9 mouse cellular contexts compared by ENCODE assay signal in the genomic region with DNA sequence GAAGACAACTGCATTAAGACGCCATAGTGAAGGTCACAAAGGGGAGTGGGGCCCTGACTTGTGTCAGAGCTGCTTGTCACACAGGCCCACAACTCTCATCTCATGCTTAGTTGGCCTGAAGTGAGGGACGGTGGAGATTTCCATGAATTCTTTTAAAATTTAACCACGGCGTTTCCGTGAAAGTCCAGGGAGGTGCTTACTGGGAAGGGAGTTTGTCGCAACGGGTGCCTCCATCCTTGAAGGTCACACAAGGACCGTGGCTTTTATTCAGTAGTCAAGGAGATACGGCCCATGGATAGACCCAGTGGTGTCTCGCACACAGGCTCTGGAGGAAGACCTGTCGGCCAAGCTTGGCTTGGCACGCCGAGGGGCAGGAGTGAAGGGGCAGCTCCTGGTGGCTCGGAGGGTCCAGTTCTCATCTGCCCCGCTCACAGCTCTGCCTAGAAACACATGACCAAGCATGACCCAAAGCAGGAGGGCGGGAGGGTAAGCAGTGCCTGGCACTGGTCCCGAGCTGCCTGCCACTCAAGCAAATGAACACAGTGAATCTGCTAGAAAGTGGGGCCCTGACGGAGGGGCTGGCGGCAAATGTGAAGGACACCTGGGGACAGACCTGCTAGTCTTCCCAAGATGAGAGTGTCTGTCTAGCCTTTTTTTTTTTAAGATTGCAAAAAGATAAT.
DNase-seq lines count a peak whose midpoint lies in the region; ATAC-seq and TF ChIP-seq lines count a peak whose summit lies in the region.
"Had no signal": no experiment of that assay in that cellular context is flagged by ENCODE, and none has a peak within 500 bp of the region (broad histone marks: within the 10 kb centered on the region; RNA-seq: fewer than 3 reads in every experiment).

No protein-coding gene starts in this region.

- H3K27ac ChIP-seq in intestine, postnatal 0 days (ENCODE audit: low read depth, low read length) = no peak overlapping the region
- H3K27ac ChIP-seq in intestine, embryonic 15.5 days = no peak overlapping the region
- H3K27ac ChIP-seq in brown adipose tissue, adult 24 weeks (replicated peaks; ENCODE audit: low read depth, low read length) = peak overlapping the region; percentile 42; the same call in 1 of the 2 replicates
- peak overlapping the region; percentile 65 for H3K27ac ChIP-seq in heart, embryonic 13.5 days (replicated peaks)

- no peak for ATAC-seq in intestine, postnatal 0 days
- ATAC-seq in intestine, embryonic 15.5 days = no peak
- ATAC-seq in heart, embryonic 13.5 days (ENCODE audit: extremely low read depth, insufficient number of reproducible peaks, low FRiP score, low TSS enrichment) = no peak
- ATAC-seq in megakaryocyte-erythroid progenitor cell, adult 5-6 weeks (replicated peaks; ENCODE audit: low FRiP score, low TSS enrichment, poor library complexity, severe bottlenecking) = no peak

- no peak overlapping the region for H3K9ac ChIP-seq in intestine, postnatal 0 days (ENCODE audit: low read depth, low read length)
- no peak overlapping the region for H3K9ac ChIP-seq in intestine, embryonic 15.5 days
- H3K9ac ChIP-seq in heart, embryonic 13.5 days = peak overlapping the region; percentile 56

- H3K4me2 ChIP-seq in intestine, postnatal 0 days (replicated peaks; ENCODE audit: low read depth) = peak overlapping the region; percentile 32
- H3K4me2 ChIP-seq in intestine, embryonic 15.5 days (replicated peaks) = no peak overlapping the region
- 0 out of 2 replicates have a peak overlapping the region, but pooled peaks have one; percentile 11 for H3K4me2 ChIP-seq in heart, embryonic 13.5 days

- 54% methylated on average over 19 of the region's 19 CpGs for WGBS in intestine, postnatal 0 days
- WGBS in intestine, embryonic 15.5 days = 67% methylated on average over 19 of the region's 19 CpGs
- WGBS in heart, embryonic 13.5 days = 64% methylated on average over 19 of the region's 19 CpGs

- peak; percentile 89 for DNase-seq in kidney, postnatal 14 days
- DNase-seq in cerebellum, adult 18-20 months = no peak
- DNase-seq: layer of hippocampus, postnatal 36 days had no signal

- no peak for TF ChIP-seq CTCF in intestine, postnatal 0 days (IDR thresholded peaks at IDR 0.05; ENCODE audit: low read depth)

- no peaks in the 10 kb centered on the region for H3K9me3 ChIP-seq in intestine, postnatal 0 days (ENCODE audit: control insufficient read depth)
- no peaks in the 10 kb centered on the region for H3K9me3 ChIP-seq in intestine, embryonic 15.5 days
- H3K9me3 ChIP-seq in heart, embryonic 13.5 days = no peaks in the 10 kb centered on the region

- no peak overlapping the region for H3K4me3 ChIP-seq in intestine, postnatal 0 days (ENCODE audit: low read depth, low read length)
- H3K4me3 ChIP-seq in intestine, embryonic 15.5 days (replicated peaks) = no peak overlapping the region
- no peak overlapping the region for H3K4me3 ChIP-seq in brown adipose tissue, adult 24 weeks (ENCODE audit: insufficient read depth, low read depth, low read length)
- H3K4me3 ChIP-seq in heart, embryonic 13.5 days = no peak overlapping the region
- H3K4me3 ChIP-seq: myocyte had no signal

- H3K4me1 ChIP-seq in intestine, postnatal 0 days (replicated peaks; ENCODE audit: control insufficient read depth, insufficient read depth, low read length) = peaks cover 35% of the 10 kb centered on the region
- peaks cover 83% of the 10 kb centered on the region for H3K4me1 ChIP-seq in intestine, embryonic 15.5 days (replicated peaks)
- H3K4me1 ChIP-seq in brown adipose tissue, adult 24 weeks (ENCODE audit: control insufficient read depth, insufficient read depth, insufficient read length, low read length) = peaks cover 64% of the 10 kb centered on the region
- H3K4me1 ChIP-seq in heart, embryonic 13.5 days = peaks cover 100% of the 10 kb centered on the region

- no peaks in the 10 kb centered on the region for H3K27me3 ChIP-seq in intestine, postnatal 0 days (replicated peaks; ENCODE audit: control insufficient read depth, insufficient read depth, low read length)
- no peaks in the 10 kb centered on the region for H3K27me3 ChIP-seq in intestine, embryonic 15.5 days (replicated peaks)
- no peaks in the 10 kb centered on the region for H3K27me3 ChIP-seq in heart, embryonic 13.5 days (replicated peaks)

- H3K36me3 ChIP-seq in intestine, postnatal 0 days (ENCODE audit: control insufficient read depth, insufficient read depth) = no peaks in the 10 kb centered on the region
- no peaks in the 10 kb centered on the region for H3K36me3 ChIP-seq in intestine, embryonic 15.5 days
- peaks cover 14% of the 10 kb centered on the region; the same call in 1 of the 2 replicates for H3K36me3 ChIP-seq in heart, embryonic 13.5 days

Comparison
In these comparisons a context has a peak if more than half of its experiments do, and no peak if none do; other contexts are left out.
1. H3K27ac ChIP-seq: peak in brown adipose tissue, adult 24 weeks (single experiment) and heart, embryonic 13.5 days (single experiment); none in intestine, postnatal 0 days (single experiment) and intestine, embryonic 15.5 days (single experiment).